Mouse (Mus musculus) myocyte (in vitro differentiated cells): ENCODE measurements around the gene Cactin.

Source experiments
- E2F4 ChIP-seq: IDR thresholded peaks from one replicate; pipeline ENCODE4 v1.6.1; 2011; ENCODE audit warnings: mild to moderate bottlenecking, control low read depth, moderate library complexity; ENCODE audit not compliant: insufficient read depth
- MAX ChIP-seq: IDR thresholded peaks from one replicate; pipeline ENCODE4 v1.6.1; 2011; ENCODE audit warnings: low read depth, mild to moderate bottlenecking, control low read depth
- POLR2A ChIP-seq: IDR thresholded peaks from one replicate; pipeline ENCODE4 v1.6.1; 2011; ENCODE audit warnings: low read depth, mild to moderate bottlenecking, control low read depth, moderate library complexity; ENCODE audit not compliant: insufficient read length
- POLR2AphosphoS2 ChIP-seq: IDR thresholded peaks from one replicate; pipeline ENCODE4 v1.6.1; 2011; ENCODE audit warnings: low read depth, control low read depth; ENCODE audit not compliant: insufficient read length

- TF ChIP-seq POLR2A (peak; percentile 95), E2F4 (no peak), MAX (no peak), POLR2AphosphoS2 (peak; percentile 86)
Observed at GRCm38 (mm10) chr10:81356991-81357844, 36.3 kb downstream of the Cactin start, which contains the start of gene Mfsd12.
